Mouse (Mus musculus): ENCODE data around the gene Tmem265.

Gene Tmem265

GRCm38 (mm10) chr7:127561340-127561858 lies at the start of gene Tmem265:
Tmem265 (plus strand) TSS chr7:127561390.
- DNase-seq (ENCODE audit: low spot score): peak; percentile 35

GRCm38 (mm10) chr7:127511808-127512230 lies 49.4 kb upstream of the Tmem265 start, which contains the start of gene Srcap:
Srcap (plus strand) TSS chr7:127511983.
- peak; percentile 97 for DNase-seq (ENCODE audit: low spot score)

- DNase-seq (ENCODE audit: low spot score): peak; percentile 92
Measured at GRCm38 (mm10) chr7:127512231-127513015, 48.8 kb upstream of the Tmem265 start.

GRCm38 (mm10) chr7:127513016-127513390 lies 48.2 kb upstream of the Tmem265 start:
- DNase-seq (ENCODE audit: low spot score): no peak

- no peak for DNase-seq (ENCODE audit: low spot score)
Measured at GRCm38 (mm10) chr7:127513781-127514180, 47.4 kb upstream of the Tmem265 start.

- no peak for DNase-seq (ENCODE audit: low spot score)
Measured at GRCm38 (mm10) chr7:127515846-127516245, 45.3 kb upstream of the Tmem265 start.

- no peak for DNase-seq (ENCODE audit: low spot score)
Measured at GRCm38 (mm10) chr7:127516344-127516743, 44.8 kb upstream of the Tmem265 start.

- DNase-seq (ENCODE audit: low spot score): no peak
Measured at GRCm38 (mm10) chr7:127519284-127519683, 41.9 kb upstream of the Tmem265 start, which contains the start of gene Gm42715. Gm42715 (plus strand) TSS chr7:127519584.

- no peak for DNase-seq (ENCODE audit: low spot score)
Measured at GRCm38 (mm10) chr7:127541671-127542070, 19.5 kb upstream of the Tmem265 start.

- DNase-seq (ENCODE audit: low spot score): no peak
Measured at GRCm38 (mm10) chr7:127549116-127549835, 11.9 kb upstream of the Tmem265 start.

- DNase-seq (ENCODE audit: low spot score): no peak
Measured at GRCm38 (mm10) chr7:127551558-127551957, 9.6 kb upstream of the Tmem265 start.

GRCm38 (mm10) chr7:127560580-127560979 lies 610 bp upstream of the Tmem265 start:
- DNase-seq (ENCODE audit: low spot score): no peak

GRCm38 (mm10) chr7:127564381-127565150 lies 3.4 kb downstream of the Tmem265 start:
- DNase-seq (ENCODE audit: low spot score): no peak

- DNase-seq (ENCODE audit: low spot score): peak; percentile 91
Measured at GRCm38 (mm10) chr7:127572895-127573471, 11.8 kb downstream of the Tmem265 start, which contains the start of gene Phkg2. Phkg2 (plus strand) TSS chr7:127573340.

GRCm38 (mm10) chr7:127573503-127574008 lies 12.4 kb downstream of the Tmem265 start:
- DNase-seq (ENCODE audit: low spot score): peak; percentile 24

- no peak for DNase-seq (ENCODE audit: low spot score)
Measured at GRCm38 (mm10) chr7:127574115-127574514, 12.9 kb downstream of the Tmem265 start.

- no peak for DNase-seq (ENCODE audit: low spot score)
Measured at GRCm38 (mm10) chr7:127583260-127583659, 22.1 kb downstream of the Tmem265 start.

- no peak for DNase-seq (ENCODE audit: low spot score)
Measured at GRCm38 (mm10) chr7:127585031-127585430, 23.8 kb downstream of the Tmem265 start.

GRCm38 (mm10) chr7:127586149-127586548 lies 25.0 kb downstream of the Tmem265 start:
- DNase-seq (ENCODE audit: low spot score): no peak

- no peak for DNase-seq (ENCODE audit: low spot score)
Measured at GRCm38 (mm10) chr7:127587196-127587595, 26.0 kb downstream of the Tmem265 start.

All from urinary bladder, postnatal 14 days (tissue).